ENCODE assay signal across 7 mouse cellular contexts in genomic region chr1:165320141-165320934, GRCm38 (mm10). TPM values are rescaled to one million over a fixed set of nuclear protein-coding genes. Genes with fewer than 3 reads are reported as not detected.
DNase-seq lines count a peak whose midpoint lies in the region; ATAC-seq lines count a peak whose summit lies in the region.

No protein-coding gene starts in this region.

- H3K4me2 ChIP-seq in midbrain, embryonic 14.5 days (ENCODE audit: low read length) = no peak overlapping the region

- peak; percentile 90 for DNase-seq in adrenal gland, postnatal 14 days
- peak; percentile 40 for DNase-seq in embryo, embryonic 11.5 days (ENCODE audit: low read depth, low spot score)
- DNase-seq in heart, adult 18-20 months = peak; percentile 75 to 88
- DNase-seq in kidney, adult 18-20 months = peak; percentile 76
- peak; percentile 79 for DNase-seq in limb, embryonic 10.5 days (ENCODE audit: low spot score)
- DNase-seq in midbrain, embryonic 14.5 days = peak; percentile 82
- peak; percentile 46 to 62 for DNase-seq in spleen, postnatal 14 days (ENCODE audit: low spot score in 2 of 2)

- H3K27me3 ChIP-seq in limb, embryonic 10.5 days (ENCODE audit: low read depth, poor library complexity, severe bottlenecking) = no peaks in the 10 kb centered on the region
- no peaks in the 10 kb centered on the region for H3K27me3 ChIP-seq in midbrain, embryonic 14.5 days (ENCODE audit: control insufficient read depth, insufficient read depth, low read length)

- 35% methylated on average over 10 of the region's 10 CpGs for WGBS in limb, embryonic 10.5 days
- WGBS in midbrain, embryonic 14.5 days = 46% methylated on average over 10 of the region's 10 CpGs

- peaks cover 11% of the 10 kb centered on the region for H3K4me1 ChIP-seq in limb, embryonic 10.5 days
- no peaks in the 10 kb centered on the region for H3K4me1 ChIP-seq in midbrain, embryonic 14.5 days (ENCODE audit: control insufficient read depth, insufficient read depth, low read length)

- H3K36me3 ChIP-seq in limb, embryonic 10.5 days = peaks cover 75% of the 10 kb centered on the region
- H3K36me3 ChIP-seq in midbrain, embryonic 14.5 days (ENCODE audit: control insufficient read depth, insufficient read depth, low read length) = peaks cover 79% of the 10 kb centered on the region

- no peak overlapping the region for H3K9ac ChIP-seq in midbrain, embryonic 14.5 days (replicated peaks; ENCODE audit: low read length)

- no peaks in the 10 kb centered on the region for H3K9me3 ChIP-seq in limb, embryonic 10.5 days (replicated peaks)
- no peaks in the 10 kb centered on the region for H3K9me3 ChIP-seq in midbrain, embryonic 14.5 days (ENCODE audit: control insufficient read depth, low read length)

- H3K27ac ChIP-seq in limb, embryonic 10.5 days = peak overlapping the region; percentile 10; the same call in 1 of the 2 replicates
- H3K27ac ChIP-seq in midbrain, embryonic 14.5 days (replicated peaks; ENCODE audit: low read depth, low read length) = no peak overlapping the region

- no peak overlapping the region for H3K4me3 ChIP-seq in limb, embryonic 10.5 days
- no peak overlapping the region for H3K4me3 ChIP-seq in midbrain, embryonic 14.5 days (replicated peaks; ENCODE audit: low read depth, low read length)

- peak; percentile 55; the same call in 1 of the 2 replicates for ATAC-seq in midbrain, embryonic 14.5 days (ENCODE audit: low FRiP score, low TSS enrichment)

RNA-seq across cellular contexts. Expression of gene Gpr161, which starts 24.7 kb away (rescaled TPM):
- total RNA-seq in adrenal gland, postnatal 14 days (2021) = 1.7 and 2.5 TPM in 2 replicates
- 1 to 10 TPM; 1.2 TPM for total RNA-seq in heart, adult 18-20 months (2021)
- 1.5 and 1.9 TPM in 2 replicates for polyA plus RNA-seq in limb, embryonic 10.5 days (2016; fragmentation: Nextera tagmentation; extraction: Ambion mirVana)
- 6.2 and 7.5 TPM in 2 replicates for polyA plus RNA-seq in midbrain, embryonic 14.5 days (2014; fragmentation: Nextera tagmentation; extraction: Ambion mirVana)

Comparison
In these comparisons a context has a peak if more than half of its experiments do, and no peak if none do; other contexts are left out.
1. DNase-seq: peak in every context shown above with its lines; median percentile 90 in adrenal gland, postnatal 14 days; 82 in midbrain, embryonic 14.5 days; 82 in heart, adult 18-20 months; 79 in limb, embryonic 10.5 days; 76 in kidney, adult 18-20 months; 54 in spleen, postnatal 14 days; 40 in embryo, embryonic 11.5 days.